Mouse (Mus musculus) C2C12 (cell line): ENCODE results near the gene Gm17657. TPM values are rescaled to one million over a fixed set of nuclear protein-coding genes. Genes with fewer than 3 reads are reported as not detected.

Experiments
- H3K27me3 ChIP-seq: one replicate; pipeline ENCODE4 v1.6.1; 2011; ENCODE audit not compliant: control insufficient read depth, insufficient read depth, insufficient read length
- H3K36me3 ChIP-seq: one replicate; pipeline ENCODE4 v1.6.1; 2011; ENCODE audit not compliant: control insufficient read depth, insufficient read depth
- H3K4me3 ChIP-seq: one replicate; pipeline ENCODE4 v1.5.1; 2011; ENCODE audit warnings: mild to moderate bottlenecking, control low read depth; ENCODE audit not compliant: poor library complexity, insufficient read depth, severe bottlenecking
- H3K79me2 ChIP-seq: one replicate; pipeline ENCODE4 v1.6.1; 2011; ENCODE audit not compliant: control insufficient read depth, insufficient read depth
- H3K79me3 ChIP-seq: one replicate; pipeline ENCODE4 v1.6.1; 2011; ENCODE audit warnings: low read depth, control low read depth
- H3ac ChIP-seq: one replicate; pipeline ENCODE3; 2011; ENCODE audit warnings: low read depth; ENCODE audit not compliant: control insufficient read depth, insufficient read length
- CEBPB ChIP-seq: IDR thresholded peaks from one replicate; pipeline ENCODE4 v1.6.1; 2011; ENCODE audit warnings: low read depth, mild to moderate bottlenecking, control low read depth, moderate library complexity
- CTCF ChIP-seq: IDR thresholded peaks from one replicate; pipeline ENCODE4 v1.5.1; 2011; ENCODE audit not compliant: control insufficient read depth, insufficient read depth, insufficient read length
- FOSL1 ChIP-seq: IDR thresholded peaks from one replicate; pipeline ENCODE4 v1.8.0; 2011; ENCODE audit warnings: mild to moderate bottlenecking, low read length; ENCODE audit not compliant: poor library complexity, insufficient read depth, severe bottlenecking
- MAX ChIP-seq: IDR thresholded peaks from one replicate; pipeline ENCODE4 v1.6.1; 2011; ENCODE audit warnings: mild to moderate bottlenecking, control low read depth
- MYOD1 ChIP-seq: IDR thresholded peaks from one replicate; pipeline ENCODE4 v1.6.1; 2011; ENCODE audit warnings: low read depth; ENCODE audit not compliant: control insufficient read depth, insufficient read length
- MYOG ChIP-seq: IDR thresholded peaks from one replicate; pipeline ENCODE4 v1.6.1; 2011; ENCODE audit not compliant: control insufficient read depth, insufficient read length; ENCODE audit errors: extremely low read depth
- USF1 ChIP-seq: IDR thresholded peaks from one replicate; pipeline ENCODE4 v1.6.1; 2011; ENCODE audit warnings: low read depth, mild to moderate bottlenecking, control low read depth, moderate library complexity
- long read RNA-seq, 2 experiments: library from polyadenylated mRNA; unstranded; transcript quantifications; one replicate each; pipeline ENCODE4 v2.0.0; 2019 to 2020
- polyA plus RNA-seq: library from polyadenylated mRNA; unstranded; fragments of >200 nt; fragmentation: generic; extraction: Trizol; gene quantifications from one replicate; pipeline ENCODE4 v1.2.1, GENCODE M21; 2012; ENCODE audit warnings: missing spikeins

Gene Gm17657
- not detected for polyA plus RNA-seq
- long read RNA-seq, experiment 1, result 0 reads
- long read RNA-seq, experiment 2, result 0 reads

DNA sequence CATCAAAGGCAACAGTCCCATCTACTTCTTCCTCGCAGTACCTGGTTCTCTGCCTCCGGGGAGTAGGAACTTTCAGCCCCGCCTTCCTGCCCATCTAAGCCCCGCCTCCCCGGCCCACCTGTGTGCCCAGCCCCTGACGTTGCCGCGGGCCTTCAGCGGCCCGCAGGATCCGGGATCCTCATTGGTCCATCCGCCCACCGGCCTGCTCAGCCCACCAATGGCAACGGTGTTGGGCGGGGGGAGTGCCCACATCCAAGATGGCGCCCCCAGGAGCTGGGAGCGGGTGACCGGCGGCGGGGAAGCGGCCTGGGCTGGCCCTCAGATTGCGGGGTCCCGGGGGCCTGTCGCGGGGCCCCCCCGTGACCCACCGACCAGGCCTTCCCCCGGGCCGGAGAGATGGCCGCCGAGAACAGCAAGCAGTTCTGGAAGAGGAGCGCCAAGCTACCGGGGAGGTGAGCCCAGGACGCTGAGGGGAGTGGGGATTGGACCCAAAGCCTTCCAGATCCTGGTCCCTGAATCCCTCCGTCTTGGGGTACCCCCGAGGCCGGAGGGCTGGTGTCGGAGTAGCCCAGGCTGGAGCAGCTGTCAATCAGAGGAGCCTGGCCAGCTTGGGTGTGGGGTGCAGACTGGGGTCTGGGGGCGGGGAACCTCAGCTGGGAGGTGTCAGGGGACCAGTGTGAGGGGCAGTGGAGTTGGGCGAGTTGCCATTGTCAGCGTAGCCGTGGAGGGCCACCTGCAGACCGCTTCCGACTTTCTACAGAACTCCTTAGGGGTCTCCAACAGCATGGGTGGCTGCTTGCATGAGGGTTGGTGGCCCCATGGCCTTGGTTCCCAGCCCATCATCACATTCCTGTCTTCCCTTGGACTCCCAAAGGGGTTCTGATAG is at the start of gene Gm17657, which contains the start of gene Tbc1d22b:
Gene Gm17657 (minus strand): TSS at position 96 of the 886 bp plus-strand sequence.
Gene Tbc1d22b (plus strand): TSS at position 243 of the 886 bp plus-strand sequence.
- H3K4me3 ChIP-seq, result peak within 1 kb of the TSS; percentile 69
- H3K79me3 ChIP-seq, result peaks cover 6% of the 10 kb centered on the region
- peak within 1 kb of the TSS; percentile 83 for H3ac ChIP-seq
- H3K27me3 ChIP-seq, result no peaks in the 10 kb centered on the region
- TF ChIP-seq MAX (no peak), MYOG (no peak), CEBPB (no peak), MYOD1 (no peak), USF1 (no peak), FOSL1 (no peak), CTCF (no peak)
- H3K36me3 ChIP-seq, result no peaks in the 10 kb centered on the region
- H3K79me2 ChIP-seq, result peaks cover 19% of the 10 kb centered on the region

- Histone ChIP-seq H3K79me3 (no peaks in the 10 kb centered on the region), H3K4me3 (no peak overlapping the region), H3K79me2 (no peaks in the 10 kb centered on the region), H3K36me3 (no peaks in the 10 kb centered on the region), H3ac (no peak overlapping the region), H3K27me3 (no peaks in the 10 kb centered on the region)
- TF ChIP-seq CEBPB, result no peak
These were observed 49.6 kb upstream of the Gm17657 start for GRCm38 (mm10) chr17:29599051-29599450.

DNA sequence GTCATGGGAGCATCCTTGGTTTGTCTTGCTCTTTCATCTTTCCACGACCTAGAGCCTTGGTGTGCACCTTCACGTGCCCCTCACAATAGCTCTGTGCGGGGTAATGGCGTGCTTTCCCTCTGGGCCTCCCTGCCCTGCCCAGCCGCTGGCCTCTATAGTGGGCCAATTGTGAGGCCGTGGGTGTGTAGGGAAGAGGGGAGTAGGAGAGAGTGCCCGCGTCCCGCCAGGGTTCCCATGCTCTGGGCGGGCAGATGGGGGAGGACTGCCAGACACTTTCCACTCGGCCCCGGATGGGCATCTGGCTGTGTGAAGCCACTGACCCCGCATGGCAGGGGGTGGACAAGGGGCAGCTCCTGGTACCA is 47.3 kb upstream of the Gm17657 start:
- Histone ChIP-seq H3K36me3 (no peaks in the 10 kb centered on the region), H3K27me3 (no peaks in the 10 kb centered on the region)
- TF ChIP-seq CTCF (no peak), FOSL1 (no peak), MYOD1 (no peak), CEBPB (no peak), USF1 (no peak), MAX (no peak)

GRCm38 (mm10) chr17:29595891-29596770 is 46.7 kb upstream of the Gm17657 start:
- H3ac ChIP-seq, result no peak overlapping the region
- H3K79me3 ChIP-seq, result no peaks in the 10 kb centered on the region
- no peaks in the 10 kb centered on the region for H3K27me3 ChIP-seq
- H3K4me3 ChIP-seq, result no peak overlapping the region
- no peak for TF ChIP-seq CTCF
- no peak for TF ChIP-seq MYOG
- TF ChIP-seq CEBPB, result no peak
- TF ChIP-seq MYOD1, result no peak
- TF ChIP-seq USF1, result no peak
- TF ChIP-seq FOSL1, result no peak
- TF ChIP-seq MAX, result no peak
- H3K36me3 ChIP-seq, result no peaks in the 10 kb centered on the region
- no peaks in the 10 kb centered on the region for H3K79me2 ChIP-seq

More for the DNA sequence above, 47.3 kb upstream of the Gm17657 start:
- Histone ChIP-seq H3K79me2 (no peaks in the 10 kb centered on the region), H3ac (no peak overlapping the region), H3K79me3 (no peaks in the 10 kb centered on the region), H3K4me3 (no peak overlapping the region)

- H3ac ChIP-seq, result no peak overlapping the region
- no peak overlapping the region for H3K4me3 ChIP-seq
- no peaks in the 10 kb centered on the region for H3K36me3 ChIP-seq
- H3K79me2 ChIP-seq, result no peaks in the 10 kb centered on the region
- H3K79me3 ChIP-seq, result no peaks in the 10 kb centered on the region
- TF ChIP-seq MAX, result no peak
- no peaks in the 10 kb centered on the region for H3K27me3 ChIP-seq
These were observed 39.9 kb upstream of the Gm17657 start for GRCm38 (mm10) chr17:29589221-29589898.
